In the genomic region with DNA sequence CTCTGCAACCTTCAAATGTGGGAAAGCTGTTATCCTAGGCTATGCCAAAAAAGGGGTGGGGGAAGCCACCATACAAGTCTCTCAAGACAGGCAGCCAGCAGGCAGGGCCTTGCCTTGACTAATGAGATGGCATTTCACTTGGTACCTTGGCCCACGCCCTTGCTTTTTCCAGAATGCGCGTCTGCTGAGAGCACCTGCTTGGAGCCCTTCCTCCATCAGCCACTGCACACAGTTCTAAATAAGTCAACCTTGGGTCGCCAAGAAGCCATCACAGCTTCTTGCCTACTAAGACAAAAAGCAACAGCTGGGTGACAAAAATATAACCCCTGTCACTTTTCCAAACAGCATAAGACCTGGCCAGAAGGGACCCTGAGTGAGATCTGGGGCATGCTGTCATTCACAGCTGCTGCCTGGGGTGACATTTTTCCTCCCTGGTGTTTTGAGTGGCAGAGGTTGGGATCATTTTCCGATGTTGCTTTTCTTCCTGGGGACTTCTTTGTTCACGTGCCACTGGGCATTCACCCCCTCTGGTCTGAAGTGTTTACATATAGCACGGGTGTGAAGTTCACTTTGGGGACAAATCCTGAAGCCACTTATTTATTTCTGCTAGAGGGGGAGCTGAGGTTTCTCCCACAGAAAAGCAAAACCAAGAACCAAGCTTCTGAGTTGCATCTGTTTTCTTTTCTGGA, we compare ENCODE assay signal across 9 mouse cellular contexts.
DNase-seq lines count a peak whose midpoint lies in the region; ATAC-seq and TF ChIP-seq lines count a peak whose summit lies in the region.
"Had no signal": no experiment of that assay in that cellular context is flagged by ENCODE, and none has a peak within 500 bp of the region (broad histone marks: within the 10 kb centered on the region; RNA-seq: fewer than 3 reads in every experiment).

No protein-coding gene starts in this region.

- no peaks in the 10 kb centered on the region for H3K9me3 ChIP-seq in limb, embryonic 14.5 days (ENCODE audit: control insufficient read depth, low read length)

- no peaks in the 10 kb centered on the region for H3K4me1 ChIP-seq in limb, embryonic 14.5 days (ENCODE audit: control insufficient read depth, insufficient read depth, low read length)
- no peaks in the 10 kb centered on the region for H3K4me1 ChIP-seq in kidney, adult 2 months (ENCODE audit: control insufficient read depth, insufficient read depth, low read length)

- H3K36me3 ChIP-seq in limb, embryonic 14.5 days (ENCODE audit: control insufficient read depth, insufficient read depth, low read length): no peaks in the 10 kb centered on the region
- no peaks in the 10 kb centered on the region for H3K36me3 ChIP-seq in kidney, adult 2 months (ENCODE audit: control insufficient read depth, insufficient read depth, low read length)

- no peak overlapping the region for H3K4me3 ChIP-seq in limb, embryonic 14.5 days (replicated peaks; ENCODE audit: low read length)
- no peak overlapping the region for H3K4me3 ChIP-seq in kidney, adult 2 months (ENCODE audit: insufficient read depth, low read depth, low read length)

- TF ChIP-seq POLR2A in limb, embryonic 14.5 days (IDR thresholded peaks at IDR 0.05; ENCODE audit: borderline replicate concordance, extremely low read depth, insufficient read depth, insufficient read length): no peak
- TF ChIP-seq POLR2A in kidney, adult 2 months (IDR thresholded peaks at IDR 0.05; ENCODE audit: low read depth, low read length): no peak

- H3K27me3 ChIP-seq in limb, embryonic 14.5 days (ENCODE audit: control insufficient read depth, insufficient read depth, low read length): no peaks in the 10 kb centered on the region
- H3K27me3 ChIP-seq in kidney, adult 2 months (replicated peaks; ENCODE audit: control insufficient read depth, insufficient read depth, low read length): no peaks in the 10 kb centered on the region

- no peak overlapping the region for H3K9ac ChIP-seq in limb, embryonic 14.5 days (ENCODE audit: low read depth, low read length, severe bottlenecking)

- WGBS in limb, embryonic 14.5 days: 54% methylated on average over 7 of the region's 7 CpGs
- 51% methylated on average over 7 of the region's 7 CpGs for WGBS in kidney, adult 2 months

- no peak overlapping the region for H3K4me2 ChIP-seq in limb, embryonic 14.5 days (replicated peaks; ENCODE audit: low read depth, low read length, severe bottlenecking)

- DNase-seq in embryo, embryonic 10.5 days (ENCODE audit: low spot score): peak; percentile 3
- no peak for DNase-seq in embryo, embryonic 11 days
- peak; percentile 13 to 14 for DNase-seq in right cerebral cortex, adult 2 months (ENCODE audit: low spot score in 2 of 2)
- no peak for DNase-seq in right cerebral cortex, adult 18-20 months
- DNase-seq in limb, embryonic 14.5 days (ENCODE audit: low spot score): no peak
- DNase-seq in T-cell, adult 2 months (ENCODE audit: low spot score): no peak
- no peak for DNase-seq in kidney, adult 2 months
- DNase-seq in adrenal gland, postnatal 25 days: no peak
- DNase-seq: kidney, postnatal 14 days had no signal

- peak; percentile 60 for ATAC-seq in limb, embryonic 14.5 days (ENCODE audit: low FRiP score, low read depth)

- TF ChIP-seq CTCF in kidney, adult 2 months (conservative IDR thresholded peaks at IDR 0.05; ENCODE audit: insufficient read depth, insufficient read length, low read depth, low read length): no peak

- H3K27ac ChIP-seq in limb, embryonic 14.5 days (replicated peaks; ENCODE audit: low read depth, low read length): no peak overlapping the region
- H3K27ac ChIP-seq in kidney, adult 2 months (ENCODE audit: insufficient read depth, low read depth, low read length): no peak overlapping the region

Comparison
In these comparisons a context has a peak if more than half of its experiments do, and no peak if none do; other contexts are left out.
1. DNase-seq: peak in embryo, embryonic 10.5 days (single experiment) and right cerebral cortex, adult 2 months (2 of 2); none in embryo, embryonic 11 days (single experiment), right cerebral cortex, adult 18-20 months (single experiment), limb, embryonic 14.5 days (single experiment), T-cell, adult 2 months (single experiment), kidney, adult 2 months (single experiment) and adrenal gland, postnatal 25 days (single experiment).